Mouse (Mus musculus): ENCODE results near the gene Izumo2.
A peak's percentile ranks its signal among the peaks of the same experiment; 100 is the strongest.

DNA sequence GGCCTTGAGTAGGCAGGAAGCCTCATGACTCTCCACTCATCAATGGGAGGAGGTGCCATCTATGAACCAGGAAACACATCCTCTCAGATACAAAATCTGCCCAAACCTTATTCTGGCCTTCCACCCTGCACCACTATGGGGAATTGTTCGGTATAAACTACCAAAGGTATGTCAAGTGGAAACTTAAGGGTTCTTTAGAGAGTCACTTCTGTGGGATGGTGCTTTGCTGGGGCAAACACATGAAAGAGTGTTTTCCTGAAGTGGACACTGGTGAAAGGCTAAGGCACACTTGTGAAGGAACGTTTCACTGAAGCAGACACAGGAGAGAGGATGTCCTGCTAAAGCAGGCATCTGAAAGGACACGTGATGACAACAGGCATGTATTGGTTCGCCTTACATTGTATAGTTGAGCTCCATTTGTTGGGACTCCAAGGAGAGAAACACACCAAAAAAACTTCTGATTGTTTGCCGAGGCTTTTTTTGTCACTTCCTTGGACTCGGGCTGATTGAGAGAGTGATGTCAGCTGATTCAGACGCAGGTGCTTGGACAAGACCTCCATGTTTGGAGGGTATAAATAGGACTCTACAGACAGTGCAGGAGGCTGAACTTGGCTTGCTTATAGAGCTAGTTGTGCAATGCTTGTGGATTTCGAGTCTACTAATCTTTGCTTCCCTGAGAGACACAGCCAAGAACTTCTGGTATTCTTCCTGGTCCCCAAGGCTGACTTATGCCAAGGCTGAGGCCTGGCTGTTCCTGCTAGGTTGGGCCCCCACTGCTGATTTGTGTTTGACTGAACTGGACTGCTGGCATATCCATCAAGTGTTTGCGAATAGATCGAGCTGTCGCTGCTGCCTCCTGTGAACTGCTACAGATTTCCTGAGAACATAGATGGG lies 19.8 kb downstream of the Izumo2 start:
- peak; percentile 62; the same call in 1 of the 2 replicates for TF ChIP-seq EP300 (IDR thresholded peaks at IDR 0.05)
- no peak for TF ChIP-seq CTCF (IDR thresholded peaks at IDR 0.05)
